Mouse (Mus musculus) testis, adult 2 months (tissue): ENCODE measurements around the gene Muc3a.

ENCODE experiments used
- CTCF ChIP-seq: fragments of 200-500 bp; IDR thresholded peaks from 2 replicates; pipeline ENCODE4 v1.5.1; 2012; ENCODE audit warnings: low read depth, mild to moderate bottlenecking, inconsistent platforms, low read length, moderate library complexity; ENCODE audit not compliant: control insufficient read depth, insufficient read depth, insufficient replicate concordance
- POLR2A ChIP-seq: fragments of 200-500 bp; IDR thresholded peaks from 2 replicates; pipeline ENCODE4 v1.6.1; 2012; ENCODE audit warnings: low read depth, mild to moderate bottlenecking, inconsistent platforms, low read length, moderate library complexity; ENCODE audit not compliant: control insufficient read depth

GRCm38 (mm10) chr5:137179646-137180374, 32.4 kb downstream of the Muc3a start:
- TF ChIP-seq CTCF (no peak), POLR2A (no peak)
